Mouse (Mus musculus): Measurements from ENCODE around the gene Aldh1a3. TPM values are rescaled to one million over a fixed set of nuclear protein-coding genes. Genes with fewer than 3 reads are reported as not detected.

Aldh1a3 gene
- polyA plus RNA-seq, 1 experiment, result not detected

GRCm38 (mm10) chr7:66385826-66386225, 41.5 kb downstream of the Aldh1a3 start:
- no peaks in the 10 kb centered on the region for H3K9me3 ChIP-seq (ENCODE audit: control insufficient read depth, low read length)
- peaks cover 18% of the 10 kb centered on the region for H3K4me1 ChIP-seq (ENCODE audit: control insufficient read depth)
- H3K27me3 ChIP-seq (ENCODE audit: control insufficient read depth), result peaks cover 22% of the 10 kb centered on the region
- no peaks in the 10 kb centered on the region; the same call in 1 of the 2 replicates for H3K36me3 ChIP-seq (ENCODE audit: control insufficient read depth)
- TF ChIP-seq TAL1 (IDR thresholded peaks at IDR 0.05; ENCODE audit: low read length) (no peak), GATA1 (IDR thresholded peaks at IDR 0.05; ENCODE audit: low read length) (no peak)
- no peak overlapping the region for H3K4me3 ChIP-seq (replicated peaks)

GRCm38 (mm10) chr7:66384891-66385290, 42.4 kb downstream of the Aldh1a3 start:
- no peak for TF ChIP-seq TAL1 (IDR thresholded peaks at IDR 0.05; ENCODE audit: low read length)
- TF ChIP-seq GATA1 (IDR thresholded peaks at IDR 0.05; ENCODE audit: low read length), result no peak
- Histone ChIP-seq H3K9me3 (ENCODE audit: control insufficient read depth, low read length) (no peaks in the 10 kb centered on the region), H3K4me1 (ENCODE audit: control insufficient read depth) (peaks cover 18% of the 10 kb centered on the region), H3K27me3 (ENCODE audit: control insufficient read depth) (peaks cover 22% of the 10 kb centered on the region), H3K4me3 (replicated peaks) (no peak overlapping the region), H3K36me3 (ENCODE audit: control insufficient read depth) (no peaks in the 10 kb centered on the region; the same call in 1 of the 2 replicates)

GRCm38 (mm10) chr7:66384213-66384612, 43.1 kb downstream of the Aldh1a3 start:
- peaks cover 18% of the 10 kb centered on the region for H3K4me1 ChIP-seq (ENCODE audit: control insufficient read depth)
- no peaks in the 10 kb centered on the region for H3K9me3 ChIP-seq (ENCODE audit: control insufficient read depth, low read length)
- TF ChIP-seq TAL1 (IDR thresholded peaks at IDR 0.05; ENCODE audit: low read length), result no peak
- no peak for TF ChIP-seq GATA1 (IDR thresholded peaks at IDR 0.05; ENCODE audit: low read length)
- H3K4me3 ChIP-seq (replicated peaks), result no peak overlapping the region
- no peaks in the 10 kb centered on the region; the same call in 1 of the 2 replicates for H3K36me3 ChIP-seq (ENCODE audit: control insufficient read depth)
- H3K27me3 ChIP-seq (ENCODE audit: control insufficient read depth), result peaks cover 22% of the 10 kb centered on the region

- no peaks in the 10 kb centered on the region; the same call in 1 of the 2 replicates for H3K36me3 ChIP-seq (ENCODE audit: control insufficient read depth)
- H3K27me3 ChIP-seq (ENCODE audit: control insufficient read depth), result no peaks in the 10 kb centered on the region
- TF ChIP-seq TAL1 (IDR thresholded peaks at IDR 0.05; ENCODE audit: low read length) (no peak), GATA1 (IDR thresholded peaks at IDR 0.05; ENCODE audit: low read length) (no peak)
- H3K4me1 ChIP-seq (ENCODE audit: control insufficient read depth), result no peaks in the 10 kb centered on the region
- no peak overlapping the region for H3K4me3 ChIP-seq (replicated peaks)
- no peaks in the 10 kb centered on the region for H3K9me3 ChIP-seq (ENCODE audit: control insufficient read depth, low read length)
Measured at GRCm38 (mm10) chr7:66376560-66376959, 50.8 kb downstream of the Aldh1a3 start.

GRCm38 (mm10) chr7:66375736-66376135, 51.6 kb downstream of the Aldh1a3 start:
- no peaks in the 10 kb centered on the region for H3K9me3 ChIP-seq (ENCODE audit: control insufficient read depth, low read length)
- H3K4me1 ChIP-seq (ENCODE audit: control insufficient read depth), result no peaks in the 10 kb centered on the region
- no peak overlapping the region for H3K4me3 ChIP-seq (replicated peaks)
- no peaks in the 10 kb centered on the region for H3K27me3 ChIP-seq (ENCODE audit: control insufficient read depth)
- H3K36me3 ChIP-seq (ENCODE audit: control insufficient read depth), result no peaks in the 10 kb centered on the region
- no peak for TF ChIP-seq GATA1 (IDR thresholded peaks at IDR 0.05; ENCODE audit: low read length)
- no peak for TF ChIP-seq TAL1 (IDR thresholded peaks at IDR 0.05; ENCODE audit: low read length)

GRCm38 (mm10) chr7:66373391-66373790, 53.9 kb downstream of the Aldh1a3 start:
- no peaks in the 10 kb centered on the region for H3K9me3 ChIP-seq (ENCODE audit: control insufficient read depth, low read length)
- H3K4me3 ChIP-seq (replicated peaks), result no peak overlapping the region
- no peaks in the 10 kb centered on the region for H3K4me1 ChIP-seq (ENCODE audit: control insufficient read depth)
- TF ChIP-seq TAL1 (IDR thresholded peaks at IDR 0.05; ENCODE audit: low read length) (no peak), GATA1 (IDR thresholded peaks at IDR 0.05; ENCODE audit: low read length) (no peak)
- H3K27me3 ChIP-seq (ENCODE audit: control insufficient read depth), result no peaks in the 10 kb centered on the region
- no peaks in the 10 kb centered on the region for H3K36me3 ChIP-seq (ENCODE audit: control insufficient read depth)

GRCm38 (mm10) chr7:66370970-66371369, 56.3 kb downstream of the Aldh1a3 start:
- Histone ChIP-seq H3K4me1 (ENCODE audit: control insufficient read depth) (no peaks in the 10 kb centered on the region), H3K27me3 (ENCODE audit: control insufficient read depth) (no peaks in the 10 kb centered on the region), H3K4me3 (replicated peaks) (no peak overlapping the region), H3K9me3 (ENCODE audit: control insufficient read depth, low read length) (no peaks in the 10 kb centered on the region), H3K36me3 (ENCODE audit: control insufficient read depth) (no peaks in the 10 kb centered on the region)
- TF ChIP-seq GATA1 (IDR thresholded peaks at IDR 0.05; ENCODE audit: low read length), result no peak
- no peak for TF ChIP-seq TAL1 (IDR thresholded peaks at IDR 0.05; ENCODE audit: low read length)

- H3K27me3 ChIP-seq (ENCODE audit: control insufficient read depth), result no peaks in the 10 kb centered on the region
- H3K9me3 ChIP-seq (ENCODE audit: control insufficient read depth, low read length), result no peaks in the 10 kb centered on the region
- no peaks in the 10 kb centered on the region for H3K4me1 ChIP-seq (ENCODE audit: control insufficient read depth)
- H3K4me3 ChIP-seq (replicated peaks), result no peak overlapping the region
- H3K36me3 ChIP-seq (ENCODE audit: control insufficient read depth), result no peaks in the 10 kb centered on the region
- TF ChIP-seq TAL1 (IDR thresholded peaks at IDR 0.05; ENCODE audit: low read length) (no peak), GATA1 (IDR thresholded peaks at IDR 0.05; ENCODE audit: low read length) (no peak)
Measured at GRCm38 (mm10) chr7:66369934-66370445, 57.3 kb downstream of the Aldh1a3 start.

- H3K9me3 ChIP-seq (ENCODE audit: control insufficient read depth, low read length), result no peaks in the 10 kb centered on the region
- H3K4me3 ChIP-seq (replicated peaks), result no peak overlapping the region
- H3K4me1 ChIP-seq (ENCODE audit: control insufficient read depth), result no peaks in the 10 kb centered on the region
- no peak for TF ChIP-seq TAL1 (IDR thresholded peaks at IDR 0.05; ENCODE audit: low read length)
- TF ChIP-seq GATA1 (IDR thresholded peaks at IDR 0.05; ENCODE audit: low read length), result no peak
- no peaks in the 10 kb centered on the region for H3K27me3 ChIP-seq (ENCODE audit: control insufficient read depth)
- H3K36me3 ChIP-seq (ENCODE audit: control insufficient read depth), result peaks cover 2% of the 10 kb centered on the region
Measured at GRCm38 (mm10) chr7:66369071-66369933, 58.0 kb downstream of the Aldh1a3 start.

Measured in erythroblast, embryonic 14.5 days (primary cell).